Mouse (Mus musculus): ENCODE results near the gene Car8.
A peak's percentile ranks its signal among the peaks of the same experiment; 100 is the strongest.

Gene Car8

DNA sequence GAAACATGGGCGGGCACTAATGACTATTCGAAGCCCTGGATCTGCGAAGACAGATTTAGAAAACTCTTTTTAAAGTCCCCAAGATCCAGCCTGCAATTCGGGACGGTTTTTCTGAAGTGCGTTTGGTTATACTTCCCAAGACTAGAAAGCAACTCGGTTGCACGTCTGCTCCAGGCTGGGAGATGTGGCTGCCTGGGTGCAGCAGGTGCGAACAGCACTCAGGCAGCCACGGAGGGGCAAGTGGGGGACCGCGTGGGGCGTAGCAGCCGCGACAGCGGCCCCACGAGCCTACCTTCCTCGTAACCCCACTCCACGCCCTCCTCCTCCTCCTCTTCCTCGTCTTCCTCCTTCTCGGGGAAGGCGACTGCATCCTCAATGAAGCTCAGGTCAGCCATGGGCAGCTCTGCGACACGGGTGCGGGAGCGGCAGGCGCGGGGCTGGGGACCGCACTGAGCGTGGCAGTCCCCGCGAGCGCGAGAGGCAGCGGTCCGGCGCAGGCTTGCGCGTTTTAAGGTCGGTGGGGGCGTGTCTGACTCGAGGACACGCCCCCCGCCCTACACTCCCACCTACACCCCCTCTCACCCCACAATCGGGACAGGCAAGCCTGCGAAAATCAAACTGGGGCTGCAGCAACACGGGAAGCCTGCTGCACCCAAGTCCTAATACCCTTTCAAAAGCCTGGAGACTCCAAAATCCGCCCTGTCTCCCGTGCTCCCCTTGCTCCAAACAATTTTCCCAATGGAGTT is at the start of gene Car8:
Gene Car8, minus strand, starts transcription at position 482 of the 746 bp plus-strand sequence.
- DNase-seq (ENCODE audit: low spot score in 2 of 2) = peak in 1 of 2 experiments; percentile 5

DNA sequence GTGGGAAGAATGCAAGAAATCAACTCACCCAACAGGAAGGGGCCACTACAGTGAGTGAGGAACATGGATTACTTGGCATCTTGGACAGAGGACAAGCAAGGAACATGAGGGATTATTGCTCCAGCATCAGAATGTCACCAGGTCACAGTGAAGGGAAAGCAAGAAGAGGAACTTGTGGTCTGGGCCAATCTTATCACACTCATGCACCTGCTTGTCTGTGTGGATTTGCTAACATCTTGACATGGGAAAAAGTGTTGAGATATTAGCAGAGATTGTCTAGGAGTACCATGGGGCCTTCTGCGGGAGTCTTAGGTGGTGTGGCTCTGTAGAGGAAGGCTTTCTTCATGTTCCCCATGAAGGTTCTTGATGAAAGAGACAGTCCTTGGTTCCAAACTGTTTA is 46.1 kb upstream of the Car8 start:
- no peak for DNase-seq (ENCODE audit: low spot score in 2 of 2)

- DNase-seq (ENCODE audit: low spot score in 2 of 2) = no peak
These were observed 39.3 kb upstream of the Car8 start for GRCm38 (mm10) chr4:8278159-8278558.

DNA sequence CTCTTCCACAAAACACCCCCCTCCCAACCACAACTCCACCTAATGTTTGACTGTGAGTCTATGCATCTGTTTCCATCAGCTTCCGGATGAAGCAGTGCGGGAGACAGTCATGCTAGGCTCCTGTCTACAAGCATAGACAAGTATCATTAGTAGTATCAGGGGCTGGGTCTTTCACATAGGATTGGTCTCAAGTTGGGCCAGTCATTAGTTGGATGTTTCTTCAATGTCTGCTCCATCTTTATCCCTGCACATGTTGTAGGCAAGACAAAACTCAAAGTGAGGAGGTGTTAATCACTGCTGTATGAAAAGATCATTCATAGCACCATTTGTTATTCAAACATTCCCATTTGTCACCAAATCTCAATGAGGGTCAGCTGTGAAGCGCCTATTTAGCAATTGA is 11.0 kb upstream of the Car8 start:
- no peak for DNase-seq (ENCODE audit: low spot score in 2 of 2)

DNA sequence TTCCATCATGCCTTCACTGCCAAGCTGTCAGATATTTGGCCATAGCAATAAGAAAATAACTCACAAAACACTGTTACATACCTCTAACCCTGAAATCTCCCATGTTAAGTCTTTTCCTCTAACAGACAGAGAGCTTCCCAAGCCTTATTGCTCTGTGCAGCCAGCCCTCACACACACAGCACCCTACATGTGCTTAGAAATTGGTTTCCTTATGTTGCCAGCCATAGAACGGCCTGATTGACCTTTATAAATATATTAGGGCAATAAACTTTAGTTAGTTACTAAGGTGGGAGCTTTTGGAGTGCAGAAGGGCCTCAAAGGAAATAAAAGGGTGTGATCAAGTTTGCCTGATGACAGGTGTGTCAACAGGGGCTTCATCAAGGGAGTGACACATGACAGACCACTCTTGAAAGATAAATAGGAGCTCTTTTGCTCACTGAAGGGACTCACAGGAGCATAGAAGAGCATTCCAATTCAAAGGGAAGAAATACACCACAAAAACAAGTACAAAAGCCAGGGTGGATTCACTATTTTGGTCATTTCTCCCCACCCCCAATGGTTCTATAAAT is 6.7 kb upstream of the Car8 start:
- no peak for DNase-seq (ENCODE audit: low spot score in 2 of 2)

GRCm38 (mm10) chr4:8245062-8245461 is 6.2 kb upstream of the Car8 start:
- no peak for DNase-seq (ENCODE audit: low spot score in 2 of 2)

DNA sequence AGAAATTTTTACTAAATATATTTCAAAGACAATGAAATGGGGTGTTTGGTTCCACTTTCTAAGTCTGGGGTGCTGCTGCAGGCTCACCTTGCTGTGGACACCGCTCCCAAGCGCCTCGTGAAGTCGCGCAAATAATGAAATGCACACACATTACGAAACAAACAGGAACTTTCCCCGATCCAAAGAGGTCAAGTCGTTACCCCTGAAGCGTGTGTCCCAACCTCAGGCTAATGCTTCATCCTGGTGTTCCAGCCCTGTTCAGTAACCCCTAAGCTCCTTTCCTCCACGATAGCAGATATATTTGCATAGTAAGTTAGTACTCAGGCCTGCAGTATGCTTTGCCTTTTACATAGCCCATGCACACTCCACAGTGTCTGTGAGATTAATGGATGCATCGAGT is 858 bp upstream of the Car8 start:
- DNase-seq (ENCODE audit: low spot score in 2 of 2) = no peak

GRCm38 (mm10) chr4:8239306-8239670 is 447 bp upstream of the Car8 start:
- DNase-seq (ENCODE audit: low spot score in 2 of 2) = no peak

GRCm38 (mm10) chr4:8232393-8233111 is 6.3 kb downstream of the Car8 start:
- DNase-seq (ENCODE audit: low spot score in 2 of 2) = no peak

GRCm38 (mm10) chr4:8231291-8231871 is 7.5 kb downstream of the Car8 start:
- DNase-seq (ENCODE audit: low spot score in 2 of 2) = no peak

DNA sequence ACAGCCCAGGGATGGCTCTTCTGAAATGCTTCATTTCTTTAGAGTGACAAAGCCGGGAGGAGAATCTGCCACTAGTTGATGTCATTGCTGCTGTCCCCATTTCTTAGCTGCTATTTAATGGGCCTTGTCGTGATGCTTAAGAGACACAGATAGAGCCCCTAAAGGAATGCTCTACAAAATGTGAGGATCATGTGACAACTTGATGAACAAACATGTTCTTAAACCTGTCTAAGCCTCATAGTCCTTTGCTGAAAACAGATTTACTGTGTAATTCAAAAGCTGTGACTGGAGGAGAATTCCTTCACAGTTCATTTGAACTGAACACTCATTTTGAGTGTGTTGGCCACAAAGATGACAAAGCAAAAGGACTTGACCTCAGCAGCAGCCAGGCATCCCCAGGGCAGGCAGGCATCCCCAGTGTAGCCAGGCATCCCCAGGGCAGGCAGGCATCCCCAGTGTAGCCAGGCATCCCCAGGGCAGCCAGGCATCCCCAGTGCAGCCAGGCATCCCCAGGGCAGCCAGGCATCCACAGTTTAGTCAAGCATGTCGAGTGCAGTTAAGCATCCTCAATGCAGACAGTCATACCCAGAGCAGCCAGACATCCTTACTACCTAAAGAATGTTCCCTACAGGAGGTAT is 9.1 kb downstream of the Car8 start:
- DNase-seq (ENCODE audit: low spot score in 2 of 2) = no peak

- DNase-seq (ENCODE audit: low spot score in 2 of 2) = no peak
These were observed 19.9 kb downstream of the Car8 start for GRCm38 (mm10) chr4:8218941-8219340.

- no peak for DNase-seq (ENCODE audit: low spot score in 2 of 2)
These were observed 20.8 kb downstream of the Car8 start for GRCm38 (mm10) chr4:8218004-8218403.

- DNase-seq (ENCODE audit: low spot score in 2 of 2) = no peak
These were observed 21.6 kb downstream of the Car8 start for GRCm38 (mm10) chr4:8217272-8217671.

DNA sequence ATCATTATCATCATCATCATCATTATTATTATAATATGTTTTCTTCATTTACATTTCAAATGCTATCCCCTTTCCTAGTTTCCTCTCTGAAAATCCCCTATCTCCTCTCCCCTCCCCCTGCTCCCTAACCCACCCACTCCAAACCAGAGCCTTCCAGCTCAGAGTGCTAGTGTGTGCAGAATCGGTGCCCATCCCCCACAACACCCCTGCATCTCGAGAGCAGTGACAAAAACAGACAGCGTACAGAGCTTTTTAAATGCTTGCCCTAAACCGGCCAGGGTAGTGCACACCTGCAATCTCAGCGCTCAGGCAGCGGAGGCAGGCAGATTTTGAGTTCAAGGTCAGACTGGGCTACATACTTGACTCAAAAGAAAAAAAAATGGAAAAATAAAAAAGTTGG is 22.3 kb downstream of the Car8 start:
- peak in 1 of 2 experiments; percentile 4 for DNase-seq (ENCODE audit: low spot score in 2 of 2)

GRCm38 (mm10) chr4:8213661-8214060 is 25.2 kb downstream of the Car8 start:
- no peak for DNase-seq (ENCODE audit: low spot score in 2 of 2)

GRCm38 (mm10) chr4:8212873-8213569 is 25.8 kb downstream of the Car8 start:
- DNase-seq (ENCODE audit: low spot score in 2 of 2) = no peak

DNA sequence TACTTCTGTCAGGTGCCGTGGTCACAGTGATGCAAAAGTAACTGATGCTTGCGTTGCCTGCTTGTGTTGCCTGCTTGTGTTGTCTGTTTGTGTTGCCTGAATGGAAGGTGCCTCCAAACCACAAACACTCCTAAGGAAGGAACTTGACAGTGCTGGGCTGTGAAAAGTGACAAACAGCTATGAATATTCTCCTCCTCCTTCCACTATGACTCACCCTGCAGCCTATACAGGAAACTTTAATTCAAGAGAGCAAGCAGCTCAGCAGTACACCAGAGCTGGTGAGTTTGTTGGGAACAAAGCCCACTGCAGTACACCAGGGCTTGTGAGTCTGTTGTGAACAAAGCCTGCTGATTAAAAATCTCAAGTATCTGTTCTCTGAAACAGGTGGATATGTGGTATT is 28.4 kb downstream of the Car8 start:
- DNase-seq (ENCODE audit: low spot score in 2 of 2) = no peak

DNA sequence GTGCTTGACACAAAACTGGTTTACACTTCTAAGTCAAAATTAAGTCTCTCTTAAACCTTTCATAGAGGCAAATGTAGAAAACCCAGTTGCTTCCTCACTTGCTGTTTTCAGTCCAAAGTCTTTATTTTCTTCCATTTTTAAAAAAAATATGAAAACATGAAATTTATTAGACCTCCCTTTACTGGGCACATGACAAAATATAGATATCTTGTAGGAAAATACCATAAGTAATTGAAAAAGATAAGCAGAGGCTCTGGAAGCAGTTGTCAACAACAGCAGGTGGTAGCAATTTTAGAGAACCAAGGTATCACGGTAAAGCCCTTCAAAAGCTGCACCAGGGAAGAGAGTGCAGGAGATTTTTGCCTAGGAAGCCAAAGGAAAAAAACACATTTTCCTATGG is 30.9 kb downstream of the Car8 start:
- DNase-seq (ENCODE audit: low spot score in 2 of 2) = no peak

DNA sequence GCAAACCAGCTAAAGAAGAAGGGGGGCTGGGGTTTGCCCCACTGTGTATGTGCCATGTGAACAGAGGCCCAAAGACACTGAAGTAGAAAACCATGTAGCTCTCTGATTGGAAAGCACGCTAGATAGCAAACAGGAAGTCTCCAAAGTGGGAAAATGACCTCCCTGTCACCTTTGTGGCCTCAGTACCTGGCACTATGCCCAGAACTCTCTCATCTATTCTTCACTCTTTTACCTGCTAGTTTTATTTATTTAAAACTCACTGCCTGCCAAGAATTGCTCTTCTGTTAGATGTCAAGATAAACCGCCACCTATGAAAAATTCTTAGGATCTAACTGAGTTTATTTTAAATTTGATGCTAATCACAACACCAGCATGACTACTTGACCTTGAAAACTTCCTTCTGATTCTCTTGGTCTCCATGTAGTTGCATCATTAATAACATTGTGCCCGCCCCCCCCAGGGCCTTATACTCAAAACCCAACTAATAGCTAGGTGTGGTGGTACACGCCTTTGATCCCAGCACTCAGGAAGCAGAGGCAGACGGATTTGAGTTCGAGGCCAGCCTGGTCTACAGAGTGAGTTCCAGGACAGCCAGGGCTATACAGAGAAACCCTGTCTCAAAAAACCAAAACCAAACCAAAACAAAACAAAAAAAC is 31.8 kb downstream of the Car8 start:
- DNase-seq (ENCODE audit: low spot score in 2 of 2) = no peak

GRCm38 (mm10) chr4:8205089-8205649 is 33.7 kb downstream of the Car8 start:
- DNase-seq (ENCODE audit: low spot score in 2 of 2) = no peak
